Mouse (Mus musculus) kidney, embryonic 15.5 days (tissue): ENCODE measurements around the gene B4galt5. TPM values are rescaled to one million over a fixed set of nuclear protein-coding genes. Genes with fewer than 3 reads are reported as not detected.

ENCODE experiments used
- ATAC-seq: fragments of 200-750 bp; cut with Nextera tagmentation; replicated peaks from 2 replicates; pipeline ENCODE4 v1.8.0; 2017; ENCODE audit warnings: moderate TSS enrichment; ENCODE audit not compliant: low FRiP score
- H3K27ac ChIP-seq: fragments of 300-500 bp; sonication (generic); 2 replicates; pipeline ENCODE4 v1.5.1; 2015; ENCODE audit warnings: mild to moderate bottlenecking, inconsistent platforms
- H3K27me3 ChIP-seq: fragments of 300-500 bp; sonication (generic); 2 replicates; pipeline ENCODE4 v1.6.1; 2015; ENCODE audit warnings: inconsistent platforms
- H3K36me3 ChIP-seq: fragments of 300-500 bp; sonication (generic); 2 replicates; pipeline ENCODE4 v1.6.1; 2015; ENCODE audit warnings: inconsistent platforms
- H3K4me1 ChIP-seq: fragments of 300-500 bp; sonication (generic); 2 replicates; pipeline ENCODE4 v1.6.1; 2015; ENCODE audit warnings: inconsistent platforms
- H3K4me2 ChIP-seq: fragments of 300-500 bp; sonication (generic); 2 replicates; pipeline ENCODE4 v1.6.1; 2015; ENCODE audit warnings: moderate library complexity, mild to moderate bottlenecking, inconsistent platforms
- H3K4me3 ChIP-seq: fragments of 300-500 bp; sonication (generic); replicated peaks from 2 replicates; pipeline ENCODE4 v1.5.1; 2015; ENCODE audit warnings: mild to moderate bottlenecking, inconsistent platforms
- H3K9ac ChIP-seq: fragments of 300-500 bp; sonication (generic); 2 replicates; pipeline ENCODE4 v1.6.1; 2015; ENCODE audit warnings: mild to moderate bottlenecking, inconsistent platforms
- H3K9me3 ChIP-seq: fragments of 300-500 bp; sonication (generic); replicated peaks from 2 replicates; pipeline ENCODE4 v1.6.1; 2016; ENCODE audit warnings: inconsistent platforms
- WGBS: fragments of 180-500 bp; shearing (Covaris S2); methylation state at CpG from one replicate; pipeline ENCODE4 v1.1.7; 2015; ENCODE audit warnings: mixed read lengths; 5-methylcytosine and 5-hydroxymethylcytosine counted together
- polyA plus RNA-seq: library from polyadenylated mRNA; unstranded; fragments of >200 nt; fragmentation: Nextera tagmentation; extraction: Ambion mirVana; gene quantifications from 2 replicates; pipeline ENCODE4 v1.2.1, GENCODE M21; 2015

B4galt5 gene
- polyA plus RNA-seq, 1 experiment from 2014 or later = 9.6 TPM

- no peak for ATAC-seq
- Histone ChIP-seq H3K36me3 (no peaks in the 10 kb centered on the region), H3K4me1 (peaks cover 51% of the 10 kb centered on the region), H3K4me3 (no peak overlapping the region), H3K9me3 (no peaks in the 10 kb centered on the region), H3K4me2 (no peak overlapping the region), H3K27me3 (no peaks in the 10 kb centered on the region), H3K9ac (no peak overlapping the region), H3K27ac (no peak overlapping the region)
- 74% methylated on average over 12 of the region's 12 CpGs for WGBS
These were observed 5.4 kb downstream of the B4galt5 start for GRCm38 (mm10) chr2:167343369-167344140.

- Histone ChIP-seq H3K4me3 (no peak overlapping the region), H3K4me2 (no peak overlapping the region), H3K36me3 (no peaks in the 10 kb centered on the region), H3K9me3 (no peaks in the 10 kb centered on the region), H3K27me3 (no peaks in the 10 kb centered on the region), H3K4me1 (peaks cover 50% of the 10 kb centered on the region), H3K9ac (no peak overlapping the region), H3K27ac (no peak overlapping the region)
- no peak for ATAC-seq
- 44% methylated on average over 6 of the region's 6 CpGs for WGBS
These were observed 6.1 kb downstream of the B4galt5 start for GRCm38 (mm10) chr2:167342876-167343275.

GRCm38 (mm10) chr2:167337580-167337979 lies 11.4 kb downstream of the B4galt5 start:
- no peaks in the 10 kb centered on the region for H3K9me3 ChIP-seq
- H3K9ac ChIP-seq = no peak overlapping the region
- H3K36me3 ChIP-seq = no peaks in the 10 kb centered on the region
- ATAC-seq = no peak
- H3K4me1 ChIP-seq = peaks cover 52% of the 10 kb centered on the region
- no peak overlapping the region for H3K4me2 ChIP-seq
- WGBS = 47% methylated on average over 2 of the region's 2 CpGs
- H3K27me3 ChIP-seq = no peaks in the 10 kb centered on the region
- H3K27ac ChIP-seq = no peak overlapping the region
- H3K4me3 ChIP-seq = no peak overlapping the region

GRCm38 (mm10) chr2:167337214-167337512 lies 11.8 kb downstream of the B4galt5 start:
- no peaks in the 10 kb centered on the region for H3K36me3 ChIP-seq
- H3K4me3 ChIP-seq = no peak overlapping the region
- no peak overlapping the region for H3K27ac ChIP-seq
- H3K9me3 ChIP-seq = no peaks in the 10 kb centered on the region
- no peak overlapping the region for H3K9ac ChIP-seq
- peaks cover 54% of the 10 kb centered on the region for H3K4me1 ChIP-seq
- H3K4me2 ChIP-seq = no peak overlapping the region
- no peak for ATAC-seq
- 50% methylated on average over 3 of the region's 3 CpGs for WGBS
- no peaks in the 10 kb centered on the region for H3K27me3 ChIP-seq

GRCm38 (mm10) chr2:167336384-167337213 lies 12.4 kb downstream of the B4galt5 start:
- no peaks in the 10 kb centered on the region for H3K9me3 ChIP-seq
- WGBS = 63% methylated on average over 10 of the region's 10 CpGs
- H3K4me3 ChIP-seq = no peak overlapping the region
- no peak overlapping the region for H3K4me2 ChIP-seq
- no peaks in the 10 kb centered on the region for H3K27me3 ChIP-seq
- no peaks in the 10 kb centered on the region for H3K36me3 ChIP-seq
- no peak for ATAC-seq
- 0 out of 2 replicates have a peak overlapping the region, but pooled peaks have one; percentile 30 for H3K27ac ChIP-seq
- H3K4me1 ChIP-seq = peaks cover 53% of the 10 kb centered on the region
- no peak overlapping the region for H3K9ac ChIP-seq

GRCm38 (mm10) chr2:167335066-167335465 lies 13.9 kb downstream of the B4galt5 start:
- H3K27ac ChIP-seq = no peak overlapping the region
- no peak for ATAC-seq
- H3K4me3 ChIP-seq = no peak overlapping the region
- no peak overlapping the region for H3K4me2 ChIP-seq
- H3K9ac ChIP-seq = no peak overlapping the region
- no peaks in the 10 kb centered on the region for H3K36me3 ChIP-seq
- WGBS = 73% methylated on average over 9 of the region's 9 CpGs
- H3K9me3 ChIP-seq = no peaks in the 10 kb centered on the region
- no peaks in the 10 kb centered on the region for H3K27me3 ChIP-seq
- peaks cover 67% of the 10 kb centered on the region for H3K4me1 ChIP-seq

- Histone ChIP-seq H3K4me2 (no peak overlapping the region), H3K27me3 (no peaks in the 10 kb centered on the region), H3K36me3 (no peaks in the 10 kb centered on the region), H3K9me3 (no peaks in the 10 kb centered on the region), H3K9ac (no peak overlapping the region), H3K4me3 (no peak overlapping the region), H3K27ac (no peak overlapping the region), H3K4me1 (peaks cover 70% of the 10 kb centered on the region)
- no peak for ATAC-seq
- WGBS = 75% methylated on average over 4 of the region's 4 CpGs
These were observed 14.7 kb downstream of the B4galt5 start for GRCm38 (mm10) chr2:167334312-167334711.

- Histone ChIP-seq H3K27me3 (no peaks in the 10 kb centered on the region), H3K27ac (no peak overlapping the region), H3K9ac (no peak overlapping the region), H3K4me1 (peaks cover 72% of the 10 kb centered on the region), H3K4me2 (no peak overlapping the region), H3K9me3 (no peaks in the 10 kb centered on the region), H3K4me3 (no peak overlapping the region), H3K36me3 (no peaks in the 10 kb centered on the region)
- ATAC-seq = no peak
- 71% methylated on average over 6 of the region's 6 CpGs for WGBS
These were observed 15.5 kb downstream of the B4galt5 start for GRCm38 (mm10) chr2:167333450-167333849.

- Histone ChIP-seq H3K27me3 (no peaks in the 10 kb centered on the region), H3K9me3 (no peaks in the 10 kb centered on the region), H3K36me3 (no peaks in the 10 kb centered on the region), H3K27ac (no peak overlapping the region), H3K4me2 (no peak overlapping the region), H3K4me3 (no peak overlapping the region), H3K4me1 (peaks cover 63% of the 10 kb centered on the region), H3K9ac (no peak overlapping the region)
- no peak for ATAC-seq
- WGBS = 68% methylated on average over 7 of the region's 7 CpGs
These were observed 16.5 kb downstream of the B4galt5 start for GRCm38 (mm10) chr2:167332336-167332987.

GRCm38 (mm10) chr2:167331432-167331921 lies 17.5 kb downstream of the B4galt5 start:
- Histone ChIP-seq H3K36me3 (no peaks in the 10 kb centered on the region), H3K27me3 (no peaks in the 10 kb centered on the region), H3K9ac (no peak overlapping the region), H3K9me3 (no peaks in the 10 kb centered on the region), H3K4me3 (no peak overlapping the region), H3K27ac (peak overlapping the region; percentile 64), H3K4me1 (peaks cover 55% of the 10 kb centered on the region), H3K4me2 (no peak overlapping the region)
- ATAC-seq = no peak
- whole genome bisulfite sequencing = 22% methylated on average over 5 of the region's 5 CpGs

GRCm38 (mm10) chr2:167330581-167330980 lies 18.4 kb downstream of the B4galt5 start:
- no peak; the same call in 1 of the 2 replicates for ATAC-seq
- Histone ChIP-seq H3K4me1 (peaks cover 48% of the 10 kb centered on the region), H3K27ac (no peak overlapping the region), H3K9ac (no peak overlapping the region), H3K36me3 (no peaks in the 10 kb centered on the region), H3K9me3 (no peaks in the 10 kb centered on the region), H3K4me2 (no peak overlapping the region), H3K27me3 (no peaks in the 10 kb centered on the region), H3K4me3 (no peak overlapping the region)
- 87% methylated on average over 5 of the region's 5 CpGs for WGBS
